Mouse (Mus musculus) G1E-ER4 (cell line): ENCODE results near the gene Cacng8. TPM values are rescaled to one million over a fixed set of nuclear protein-coding genes. Genes with fewer than 3 reads are reported as not detected.

Experiments
- GATA1 ChIP-seq: IDR thresholded peaks from one replicate; pipeline ENCODE4 v1.8.0; 2012; ENCODE audit warnings: low read length, inconsistent platforms
- polyA plus RNA-seq: library from polyadenylated mRNA; stranded (reverse); fragments of >175 nt; gene quantifications from 2 replicates; pipeline ENCODE4 v1.2.3, GENCODE M21; 2012

The Cacng8 gene
- polyA plus RNA-seq, 1 experiment, result not detected

DNA sequence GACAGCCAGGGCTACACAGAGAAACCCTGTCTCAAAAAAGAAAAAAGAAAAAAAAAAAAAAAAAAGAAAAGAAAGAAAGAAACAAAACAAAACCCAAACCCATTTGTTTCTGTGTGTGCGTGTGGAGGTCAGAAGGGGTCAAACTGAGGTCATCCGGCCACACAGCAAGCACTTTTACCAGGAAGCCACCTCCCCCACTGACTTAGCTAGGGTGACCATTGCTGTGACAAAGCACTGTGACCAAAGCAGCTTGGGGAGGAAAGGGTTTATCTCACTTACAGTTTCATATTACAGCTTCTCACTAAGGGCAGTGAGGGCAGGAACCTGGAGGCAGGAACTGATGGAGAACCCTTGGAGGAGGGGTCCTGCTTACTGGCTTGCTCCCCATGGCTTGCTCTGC, 18.1 kb upstream of the Cacng8 start:
- TF ChIP-seq GATA1, result no peak

DNA sequence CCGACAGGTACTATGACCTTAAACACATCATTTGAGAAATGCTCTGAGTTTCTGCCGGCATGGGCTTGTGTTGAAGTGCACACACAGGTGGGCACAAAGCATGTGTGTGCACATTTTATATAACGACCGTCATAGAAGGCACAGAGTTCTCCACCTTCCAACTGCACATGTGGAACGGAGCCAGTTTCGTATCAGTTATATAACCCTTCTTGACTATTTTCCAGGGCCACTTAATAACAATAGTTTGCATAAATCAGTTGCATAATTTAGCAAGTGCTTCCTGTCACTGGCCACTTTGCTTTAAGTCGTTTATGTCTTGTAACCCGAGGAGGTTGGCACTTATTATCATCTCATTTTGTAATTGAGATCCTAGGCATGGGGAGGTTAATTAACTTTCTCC, 16.7 kb upstream of the Cacng8 start:
- TF ChIP-seq GATA1, result no peak

GRCm38 (mm10) chr7:3376831-3377230, 13.7 kb upstream of the Cacng8 start:
- no peak for TF ChIP-seq GATA1

DNA sequence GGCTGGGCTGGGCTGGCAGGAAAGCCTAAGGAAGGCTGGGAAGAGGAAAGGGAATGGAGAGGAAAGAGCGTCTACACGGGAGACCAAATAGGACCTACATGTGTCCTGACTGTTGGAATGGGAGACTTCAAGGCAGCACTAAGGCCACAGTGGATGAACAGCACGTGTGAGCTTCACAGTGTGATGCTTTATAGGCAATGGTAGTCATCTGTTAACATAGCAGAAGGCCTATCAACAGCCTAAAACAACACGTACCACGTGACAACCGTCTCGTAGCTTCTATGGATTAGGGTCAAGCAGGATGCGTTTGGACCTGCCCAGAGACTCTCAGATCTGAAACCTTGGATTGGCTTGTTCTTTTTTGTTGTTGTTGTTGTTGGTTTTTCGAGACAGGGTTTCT, 8.4 kb upstream of the Cacng8 start:
- no peak for TF ChIP-seq GATA1

DNA sequence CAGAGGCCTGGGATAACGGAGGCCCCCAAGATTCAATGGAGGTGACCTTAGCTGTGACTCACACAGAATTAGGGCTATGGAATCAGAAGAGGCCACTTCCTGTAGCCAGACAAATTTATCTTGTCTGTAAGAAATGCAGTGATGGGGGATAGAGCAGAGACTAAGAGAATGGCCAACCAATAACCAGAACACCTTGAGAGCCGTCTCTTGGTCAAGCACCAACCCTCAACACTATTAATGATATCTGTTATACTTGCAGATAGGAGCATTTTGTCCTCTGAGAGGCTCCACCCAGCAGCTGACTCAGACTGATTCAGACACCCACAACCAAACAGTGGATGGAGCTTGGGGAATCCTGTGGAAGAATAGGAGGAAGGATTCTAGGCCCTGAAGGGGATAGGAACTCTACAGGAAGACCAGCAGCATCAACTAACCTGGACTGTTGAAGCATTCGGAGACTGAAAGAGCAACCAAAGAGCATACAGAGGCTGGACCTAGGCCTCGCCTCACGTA, 5.6 kb upstream of the Cacng8 start:
- no peak for TF ChIP-seq GATA1

- no peak for TF ChIP-seq GATA1
These were observed 4.3 kb upstream of the Cacng8 start for GRCm38 (mm10) chr7:3386036-3386730.

DNA sequence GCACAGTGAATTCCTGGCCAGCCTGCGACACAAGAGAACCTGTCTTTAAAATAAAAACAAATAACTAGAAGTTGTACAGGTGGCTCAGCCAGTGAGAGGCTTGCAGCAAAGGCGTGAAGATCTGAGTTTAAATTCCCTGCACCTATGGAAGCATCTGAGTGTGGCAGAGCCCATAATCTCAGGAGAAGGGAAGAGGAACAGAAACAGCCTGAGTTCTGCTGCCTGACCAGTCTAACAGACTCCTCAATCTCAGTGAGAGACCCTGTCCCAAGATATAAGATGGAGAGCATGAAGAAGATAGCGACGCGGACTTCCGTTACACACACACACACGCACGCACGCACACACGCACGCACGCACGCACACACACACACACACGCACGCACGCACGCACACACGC, 2.7 kb upstream of the Cacng8 start:
- TF ChIP-seq GATA1, result no peak

GRCm38 (mm10) chr7:3388885-3389284, 1.6 kb upstream of the Cacng8 start:
- no peak for TF ChIP-seq GATA1

- no peak for TF ChIP-seq GATA1
These were observed 755 bp upstream of the Cacng8 start for GRCm38 (mm10) chr7:3389444-3390412.

DNA sequence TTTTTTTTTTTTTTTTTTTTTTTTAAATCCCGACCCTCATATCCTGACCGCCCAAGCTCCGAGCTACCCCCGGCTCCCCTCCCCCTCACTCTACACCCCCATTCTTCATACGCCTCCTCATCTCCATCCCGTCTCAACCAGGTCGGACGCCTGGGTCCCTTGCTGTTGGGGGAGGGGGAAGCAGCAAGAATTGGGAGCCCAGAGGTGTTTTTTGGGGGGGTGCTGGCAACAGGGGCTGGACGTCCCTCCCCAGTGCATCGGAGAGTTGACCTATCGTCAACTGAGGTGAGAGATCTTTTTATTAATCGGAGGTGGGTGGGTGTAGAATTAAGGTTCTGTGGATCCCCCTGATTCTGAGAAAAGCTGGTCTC, 583 bp downstream of the Cacng8 start:
- TF ChIP-seq GATA1, result no peak

DNA sequence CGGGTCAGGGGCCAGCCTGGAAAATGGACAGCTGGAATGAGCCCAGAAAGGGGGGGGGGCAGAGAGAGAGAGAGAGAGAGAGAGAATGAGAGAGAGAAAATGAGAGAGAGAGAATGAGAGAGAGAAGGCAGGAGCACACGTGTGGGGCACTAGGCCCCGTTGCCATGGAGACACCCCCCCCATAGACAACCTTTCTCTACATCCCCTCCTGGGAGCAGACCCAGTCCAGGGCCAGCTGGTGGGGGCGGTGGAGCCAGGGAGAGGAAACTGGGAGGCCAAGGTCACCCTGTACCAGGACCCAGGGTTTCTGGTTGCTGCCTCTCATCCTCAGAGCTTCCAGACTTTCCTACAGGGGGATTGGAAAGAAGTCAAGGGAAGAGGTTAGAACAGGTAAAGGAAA, 1.3 kb downstream of the Cacng8 start:
- no peak for TF ChIP-seq GATA1

DNA sequence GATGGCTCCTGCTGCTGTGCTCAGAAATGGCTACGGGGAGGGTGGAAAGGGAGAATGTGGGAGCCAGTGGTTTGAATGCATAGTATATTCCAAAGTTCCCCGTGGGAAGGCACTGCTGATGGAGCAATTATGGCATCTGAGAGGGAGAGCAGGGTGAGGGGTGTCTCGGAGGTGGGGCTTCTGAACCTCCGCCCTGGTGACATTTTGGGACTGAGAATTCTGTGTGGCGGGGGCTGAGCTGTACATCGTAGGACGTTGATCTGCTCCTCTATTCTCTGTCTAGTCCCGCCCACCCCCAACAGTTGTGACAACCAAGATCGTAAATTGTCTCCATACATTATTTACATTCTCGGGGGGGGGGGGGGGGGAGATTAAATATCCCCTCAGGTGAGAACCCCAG, 6.9 kb downstream of the Cacng8 start:
- TF ChIP-seq GATA1, result no peak

- no peak for TF ChIP-seq GATA1
These were observed 7.3 kb downstream of the Cacng8 start for GRCm38 (mm10) chr7:3397797-3398196.

DNA sequence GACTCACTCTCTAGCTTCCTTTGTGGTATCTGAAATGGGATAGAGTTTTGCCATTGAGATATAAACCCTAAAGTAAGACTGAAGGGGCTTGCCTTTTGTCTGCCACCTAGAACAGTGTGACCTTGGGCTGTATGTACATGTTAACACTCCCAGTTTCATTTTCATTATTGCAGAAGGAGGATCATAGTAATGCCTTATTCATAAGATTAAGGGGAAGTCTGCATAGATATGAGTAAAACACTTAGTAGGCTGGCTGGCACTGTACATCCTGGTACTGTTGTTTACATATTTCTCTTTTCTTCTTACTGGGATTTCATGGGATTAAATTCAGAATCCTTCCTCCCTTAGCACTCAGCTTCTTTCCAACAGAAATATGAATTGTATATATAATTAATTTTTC, 9.5 kb downstream of the Cacng8 start:
- no peak for TF ChIP-seq GATA1

- no peak for TF ChIP-seq GATA1
These were observed 19.4 kb downstream of the Cacng8 start for GRCm38 (mm10) chr7:3409729-3410520.
